Mouse (Mus musculus) MEL (cell line): ENCODE results near the gene Tex28. TPM values are rescaled to one million over a fixed set of nuclear protein-coding genes. Genes with fewer than 3 reads are reported as not detected.

ENCODE experiments used
- DNase-seq: peaks from one replicate; pipeline ENCODE4 v3.0.0; 2011; ENCODE audit warnings: low read depth, low spot score
- H3K27ac ChIP-seq: 2 replicates; pipeline ENCODE4 v1.5.1; 2012; ENCODE audit warnings: low read depth, mild to moderate bottlenecking, control low read depth, low read length, moderate library complexity; ENCODE audit not compliant: control insufficient read depth
- H3K27me3 ChIP-seq, 2 experiments: fragments of 150-350 bp in 1 of 2; sonication (generic) in 1 of 2; 2 replicates each; pipeline ENCODE4 v1.6.1; 2012; ENCODE audit warnings: low read length in 2 of 2, mild to moderate bottlenecking in 2 of 2, improper control_type of control experiment in 1 of 2, moderate library complexity in 1 of 2; ENCODE audit not compliant: insufficient read depth in 2 of 2, control insufficient read depth in 1 of 2
- H3K36me3 ChIP-seq, 2 experiments: 2 replicates each; pipeline ENCODE4 v1.6.1; 2012 to 2014; ENCODE audit warnings: low read length in 2 of 2, improper control_type of control experiment in 1 of 2, inconsistent platforms in 1 of 2, mild to moderate bottlenecking in 1 of 2; ENCODE audit not compliant: insufficient read depth in 2 of 2, control insufficient read depth in 1 of 2
- H3K4me1 ChIP-seq, 2 experiments: fragments of 150-350 bp in 1 of 2; sonication (generic) in 1 of 2; 2 replicates each; pipeline ENCODE4 v1.6.1; 2012; ENCODE audit warnings: low read length in 2 of 2, improper control_type of control experiment in 1 of 2, mild to moderate bottlenecking in 1 of 2; ENCODE audit not compliant: insufficient read depth in 2 of 2, control insufficient read depth in 1 of 2
- H3K4me3 ChIP-seq, 2 experiments: fragments of 150-350 bp in 1 of 2; sonication (generic) in 1 of 2; 2 replicates each; pipeline ENCODE4 v1.5.1; 2012; ENCODE audit warnings: low read depth in 2 of 2, low read length in 2 of 2, mild to moderate bottlenecking in 2 of 2, moderate library complexity in 2 of 2, control low read depth in 1 of 2, improper control_type of control experiment in 1 of 2; ENCODE audit not compliant: control insufficient read depth in 1 of 2, insufficient read depth in 1 of 2
- H3K79me2 ChIP-seq: 2 replicates; pipeline ENCODE4 v1.6.1; 2012; ENCODE audit warnings: mild to moderate bottlenecking, low read length, moderate library complexity; ENCODE audit not compliant: control insufficient read depth, poor library complexity, insufficient read depth
- H3K9ac ChIP-seq: 2 replicates; pipeline ENCODE4 v1.6.1; 2012; ENCODE audit warnings: low read depth, mild to moderate bottlenecking, control low read depth, low read length, moderate library complexity; ENCODE audit not compliant: control insufficient read depth, poor library complexity, severe bottlenecking
- H3K9me3 ChIP-seq: fragments of 150-350 bp; sonication (generic); replicated peaks from 2 replicates; pipeline ENCODE4 v1.6.1; 2012; ENCODE audit warnings: mild to moderate bottlenecking, low read length, improper control_type of control experiment, moderate library complexity; ENCODE audit not compliant: insufficient read depth
- BHLHE40 ChIP-seq: IDR thresholded peaks from 2 replicates; pipeline ENCODE4 v1.6.1; 2012; ENCODE audit warnings: low read depth, mild to moderate bottlenecking, inconsistent platforms, low read length, improper control_type of control experiment, borderline replicate concordance
- CHD1 ChIP-seq: IDR thresholded peaks from 2 replicates; pipeline ENCODE4 v1.6.1; 2012; ENCODE audit warnings: low read depth, mild to moderate bottlenecking, inconsistent platforms, low read length, improper control_type of control experiment
- CHD2 ChIP-seq: IDR thresholded peaks from 2 replicates; pipeline ENCODE4 v1.6.1; 2011; ENCODE audit warnings: low read length, improper control_type of control experiment
- CTCF ChIP-seq, 3 experiments: IDR thresholded peaks in 2 of 3; conservative IDR thresholded peaks in 1 of 3; 2 replicates each; pipeline ENCODE4 v1.5.1; 2011 to 2012; ENCODE audit warnings: low read length in 3 of 3, low read depth in 2 of 3, mild to moderate bottlenecking in 2 of 3, improper control_type of control experiment in 1 of 3, inconsistent platforms in 1 of 3, mixed read lengths in 1 of 3, moderate library complexity in 1 of 3; ENCODE audit not compliant: control insufficient read depth in 1 of 3, insufficient read depth in 1 of 3, poor library complexity in 1 of 3, severe bottlenecking in 1 of 3
- E2F4 ChIP-seq: IDR thresholded peaks from 2 replicates; pipeline ENCODE4 v1.6.1; 2011; ENCODE audit warnings: low read depth, low read length, improper control_type of control experiment, borderline replicate concordance
- EP300 ChIP-seq, 2 experiments: IDR thresholded peaks; 2 replicates each; pipeline ENCODE4 v1.6.1; 2011; ENCODE audit warnings: improper control_type of control experiment in 2 of 2, low read length in 2 of 2, low read depth in 1 of 2, mild to moderate bottlenecking in 1 of 2
- ETS1 ChIP-seq: IDR thresholded peaks from 2 replicates; pipeline ENCODE4 v1.6.1; 2012; ENCODE audit warnings: low read depth, mild to moderate bottlenecking, inconsistent platforms, low read length, improper control_type of control experiment, moderate library complexity
- HCFC1 ChIP-seq: IDR thresholded peaks from 2 replicates; pipeline ENCODE4 v1.6.1; 2012; ENCODE audit warnings: low read depth, mild to moderate bottlenecking, inconsistent platforms, low read length, improper control_type of control experiment, moderate library complexity
- JUND ChIP-seq: IDR thresholded peaks from 2 replicates; pipeline ENCODE4 v1.6.1; 2011; ENCODE audit warnings: low read depth, mild to moderate bottlenecking, improper control_type of control experiment, low read length
- MAZ ChIP-seq: IDR thresholded peaks from 2 replicates; pipeline ENCODE4 v1.6.1; 2012; ENCODE audit warnings: low read depth, mild to moderate bottlenecking, inconsistent platforms, low read length, improper control_type of control experiment
- MEF2A ChIP-seq: IDR thresholded peaks from 2 replicates; pipeline ENCODE4 v1.6.1; 2014; ENCODE audit warnings: low read depth, mild to moderate bottlenecking, inconsistent platforms, low read length, improper control_type of control experiment; ENCODE audit not compliant: poor library complexity, insufficient replicate concordance, severe bottlenecking; ENCODE audit errors: extremely low read depth
- MXI1 ChIP-seq: IDR thresholded peaks from 2 replicates; pipeline ENCODE4 v1.6.1; 2011; ENCODE audit warnings: mild to moderate bottlenecking, low read depth, low read length, improper control_type of control experiment
- MYB ChIP-seq: IDR thresholded peaks from 2 replicates; pipeline ENCODE4 v1.6.1; 2011; ENCODE audit warnings: mild to moderate bottlenecking, low read depth, low read length, improper control_type of control experiment
- MYC ChIP-seq: IDR thresholded peaks from 2 replicates; pipeline ENCODE4 v1.6.1; 2011; ENCODE audit warnings: low read depth, mild to moderate bottlenecking, low read length, improper control_type of control experiment, moderate library complexity
- NELFE ChIP-seq: IDR thresholded peaks from 2 replicates; pipeline ENCODE4 v1.6.1; 2011; ENCODE audit warnings: low read depth, low read length, improper control_type of control experiment
- POLR2A ChIP-seq, 2 experiments: IDR thresholded peaks; 2 replicates each; pipeline ENCODE4 v1.6.1; 2011 to 2012; ENCODE audit warnings: low read length in 2 of 2, mild to moderate bottlenecking in 2 of 2, control low read depth in 1 of 2, improper control_type of control experiment in 1 of 2, low read depth in 1 of 2, moderate library complexity in 1 of 2; ENCODE audit not compliant: control insufficient read depth in 1 of 2, insufficient read depth in 1 of 2, poor library complexity in 1 of 2
- POLR2AphosphoS5 ChIP-seq: IDR thresholded peaks from 2 replicates; pipeline ENCODE4 v1.6.1; 2012; ENCODE audit warnings: low read depth, borderline replicate concordance, mild to moderate bottlenecking, inconsistent platforms, low read length, moderate library complexity, mixed read lengths
- RCOR1 ChIP-seq: IDR thresholded peaks from 2 replicates; pipeline ENCODE4 v1.6.1; 2012; ENCODE audit warnings: low read depth, mild to moderate bottlenecking, inconsistent platforms, low read length, improper control_type of control experiment
- SIN3A ChIP-seq: IDR thresholded peaks from 2 replicates; pipeline ENCODE4 v1.6.1; 2012; ENCODE audit warnings: low read length, improper control_type of control experiment, inconsistent platforms
- SMC3 ChIP-seq: IDR thresholded peaks from 2 replicates; pipeline ENCODE4 v1.6.1; 2011; ENCODE audit warnings: low read depth, low read length, improper control_type of control experiment
- TBP ChIP-seq: IDR thresholded peaks from 2 replicates; pipeline ENCODE4 v1.8.0; 2011; ENCODE audit warnings: low read depth, low read length, improper control_type of control experiment
- TCF12 ChIP-seq: IDR thresholded peaks from 2 replicates; pipeline ENCODE4 v1.6.1; 2014; ENCODE audit warnings: low read depth, mild to moderate bottlenecking, inconsistent platforms, low read length, improper control_type of control experiment, moderate library complexity
- UBTF ChIP-seq: IDR thresholded peaks from 2 replicates; pipeline ENCODE4 v1.6.1; 2012; ENCODE audit warnings: low read depth, mild to moderate bottlenecking, inconsistent platforms, low read length, improper control_type of control experiment, moderate library complexity, borderline replicate concordance; ENCODE audit not compliant: insufficient read depth
- USF2 ChIP-seq, 2 experiments: IDR thresholded peaks; 2 replicates each; pipeline ENCODE4 v1.6.1; 2011 to 2012; ENCODE audit warnings: improper control_type of control experiment in 2 of 2, low read length in 2 of 2, borderline replicate concordance in 1 of 2, inconsistent platforms in 1 of 2, low read depth in 1 of 2, mild to moderate bottlenecking in 1 of 2; ENCODE audit not compliant: insufficient read depth in 1 of 2
- ZC3H11A ChIP-seq: IDR thresholded peaks from 2 replicates; pipeline ENCODE4 v1.6.1; 2012; ENCODE audit warnings: low read depth, mild to moderate bottlenecking, inconsistent platforms, low read length, improper control_type of control experiment
- ZKSCAN1 ChIP-seq: IDR thresholded peaks from 2 replicates; pipeline ENCODE4 v1.6.1; 2012; ENCODE audit warnings: low read depth, mild to moderate bottlenecking, inconsistent platforms, low read length, improper control_type of control experiment, moderate library complexity
- polyA plus RNA-seq, 2 experiments: library from polyadenylated mRNA; stranded (reverse) in 1 of 2; unstranded in 1 of 2; fragments of >175 nt in 1 of 2; fragments of >200 nt in 1 of 2; gene quantifications; 2 replicates each; pipeline versions ENCODE4 v1.2.1 to v1.2.4; 2012; ENCODE audit warnings: low replicate concordance in 2 of 2, low read depth in 1 of 2; ENCODE audit not compliant: insufficient read length in 2 of 2, insufficient read depth in 1 of 2, missing spikeins in 1 of 2
- total RNA-seq: library from RNA; depleted of rRNA; stranded (reverse); fragments of 300-350 nt; gene quantifications from 2 replicates; pipeline ENCODE4 v1.2.3, GENCODE M21; 2012

Gene Tex28
- total and polyA plus RNA-seq, 3 experiments, result not detected

- Histone ChIP-seq H3K9me3 (no peaks in the 10 kb centered on the region), H3K27me3 (no peaks in the 10 kb centered on the region), H3K36me3 (no peaks in the 10 kb centered on the region), H3K9ac (no peak overlapping the region), H3K4me1 (no peaks in the 10 kb centered on the region; a peak in 1 of 4 replicates), H3K79me2 (no peaks in the 10 kb centered on the region), H3K27ac (no peak overlapping the region), H3K4me3 (no peak overlapping the region)
- DNase-seq, result no peak
- TF ChIP-seq CTCF (IDR thresholded peaks at IDR 0.05 in 2 of 3, conservative IDR thresholded peaks at IDR 0.05 in 1 of 3; ENCODE audit: control insufficient read depth in 1 of 3, insufficient read depth in 1 of 3, low read depth in 2 of 3, low read length in 3 of 3, poor library complexity in 1 of 3, severe bottlenecking in 1 of 3) (no peak), ZC3H11A (no peak), POLR2A (IDR thresholded peaks at IDR 0.05; ENCODE audit: control insufficient read depth in 1 of 2, insufficient read depth in 1 of 2, low read depth in 1 of 2, low read length in 2 of 2, poor library complexity in 1 of 2) (no peak), UBTF (no peak), MAZ (no peak), MYC (no peak), SMC3 (no peak), ETS1 (no peak), RCOR1 (no peak), MYB (no peak), TCF12 (no peak), NELFE (no peak), SIN3A (no peak)
Observed at GRCm38 (mm10) chrX:74114036-74114435, 53.6 kb downstream of the Tex28 start.

DNA sequence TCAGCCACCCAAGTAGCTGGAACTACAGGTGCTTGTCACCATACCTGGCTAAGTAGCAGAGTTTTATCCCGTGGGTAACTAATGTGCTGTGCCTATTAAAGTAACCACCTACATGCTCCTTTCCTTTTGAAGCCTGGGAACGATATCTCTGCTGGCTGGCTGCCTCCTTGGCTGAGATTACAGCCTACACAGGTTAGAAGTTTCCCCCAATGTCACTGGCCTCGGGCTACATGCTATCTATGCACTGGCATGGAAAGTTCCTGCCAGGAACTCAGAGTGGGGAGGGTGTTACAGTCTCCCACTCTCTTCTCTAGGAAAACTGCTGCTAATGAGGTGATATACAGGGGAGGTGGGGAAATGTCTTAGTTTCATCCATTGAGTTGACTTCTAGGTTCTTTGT, 58.9 kb downstream of the Tex28 start:
- DNase-seq, result no peak
- no peaks in the 10 kb centered on the region for H3K79me2 ChIP-seq
- peaks cover 0 to 7% of the 10 kb centered on the region in 2 experiments; a peak in 2 of 4 replicates for H3K36me3 ChIP-seq
- H3K27me3 ChIP-seq, result no peaks in the 10 kb centered on the region
- H3K4me1 ChIP-seq, result peaks cover 0 to 7% of the 10 kb centered on the region in 2 experiments; a peak in 2 of 4 replicates
- H3K9me3 ChIP-seq, result no peaks in the 10 kb centered on the region
- TF ChIP-seq E2F4 (no peak), EP300 (IDR thresholded peaks at IDR 0.05; ENCODE audit: low read depth in 1 of 2, low read length in 2 of 2) (no peak), BHLHE40 (no peak), JUND (no peak), UBTF (no peak), CTCF (IDR thresholded peaks at IDR 0.05 in 2 of 3, conservative IDR thresholded peaks at IDR 0.05 in 1 of 3; ENCODE audit: control insufficient read depth in 1 of 3, insufficient read depth in 1 of 3, low read depth in 2 of 3, low read length in 3 of 3, poor library complexity in 1 of 3, severe bottlenecking in 1 of 3) (no peak), SIN3A (no peak), CHD1 (no peak), TBP (no peak), CHD2 (no peak), USF2 (IDR thresholded peaks at IDR 0.05; ENCODE audit: borderline replicate concordance in 1 of 2, insufficient read depth in 1 of 2, low read depth in 1 of 2, low read length in 2 of 2) (no peak), HCFC1 (no peak), MEF2A (no peak), MXI1 (no peak), ZKSCAN1 (no peak), POLR2AphosphoS5 (no peak), MYC (no peak)
- no peak overlapping the region for H3K9ac ChIP-seq
- H3K4me3 ChIP-seq, result no peak overlapping the region
- no peak overlapping the region for H3K27ac ChIP-seq
